Mouse (Mus musculus) adrenal gland, adult 18-20 months (tissue): ENCODE results near the gene Clpb. TPM values are rescaled to one million over a fixed set of nuclear protein-coding genes. Genes with fewer than 3 reads are reported as not detected.

ENCODE experiments used
- DNase-seq, 2 experiments: peaks; one replicate each; pipeline ENCODE4 v3.0.0; 2021 to 2022; ENCODE audit warnings: low spot score in 2 of 2
- total RNA-seq, 2 experiments: library from RNA; stranded (reverse); gene quantifications; 1 replicate in 1 of 2; 2 replicates in 1 of 2; pipeline ENCODE4 v1.2.3; 2021

The Clpb gene
- total RNA-seq, 2 experiments from 2014 or later, result 90.8 to 113 TPM

- no peak for DNase-seq
Observed at GRCm38 (mm10) chr7:101844186-101844585, 180.8 kb downstream of the Clpb start.

Other genes with a start within 250 kb of the Clpb start
- gene Pde2a, start 241.9 kb upstream of the Clpb start, total RNA-seq, result 100 to 1,000 TPM; 157 to 186 TPM
- gene Art2b, start 78.0 kb upstream of the Clpb start, total RNA-seq, result under 1 TPM in 1 of 2 experiments, not detected in 1; 0.19 TPM
- 10 to 100 TPM; 17.9 to 29.5 TPM for gene Phox2a, start 154.7 kb downstream of the Clpb start, total RNA-seq
- gene Inppl1, start 174.6 kb downstream of the Clpb start, total RNA-seq, result 10 to 100 TPM; 79.2 to 81.5 TPM
- 1 to 10 TPM; 2.3 to 9.5 TPM for gene Folr2, start 193.6 kb downstream of the Clpb start, total RNA-seq
- 10 to 100 TPM; 27.4 to 35.2 TPM for gene Anapc15, start 200.1 kb downstream of the Clpb start, total RNA-seq
- 1 to 10 TPM in 1 of 2 experiments, not detected in 1; 5.0 TPM for gene Folr1, start 207.2 kb downstream of the Clpb start, total RNA-seq
- 100 to 1,000 TPM in 1 of 2 experiments, 10 to 100 TPM in 1; 95.1 to 109 TPM for gene Lamtor1, start 242.3 kb downstream of the Clpb start, total RNA-seq
- gene Tomt, start 242.7 kb downstream of the Clpb start, total RNA-seq, result not detected